Mouse (Mus musculus) hindbrain, embryonic 12.5 days (tissue): ENCODE data around the gene Adprm. TPM values are rescaled to one million over a fixed set of nuclear protein-coding genes. Genes with fewer than 3 reads are reported as not detected.
A peak's percentile ranks its signal among the peaks of the same experiment; 100 is the strongest.

ENCODE experiments used
- ATAC-seq: fragments of 200-750 bp; cut with Nextera tagmentation; 2 replicates; pipeline ENCODE4 v1.8.0; 2017; ENCODE audit warnings: moderate TSS enrichment; ENCODE audit not compliant: low FRiP score
- H3K27ac ChIP-seq: fragments of 300-500 bp; sonication (generic); 2 replicates; pipeline ENCODE4 v1.5.1; 2016; ENCODE audit warnings: mild to moderate bottlenecking
- H3K27me3 ChIP-seq: fragments of 300-500 bp; sonication (generic); 2 replicates; pipeline ENCODE4 v1.6.1; 2016; ENCODE audit warnings: mild to moderate bottlenecking
- H3K36me3 ChIP-seq: fragments of 300-500 bp; sonication (generic); 2 replicates; pipeline ENCODE4 v1.6.1; 2016; ENCODE audit warnings: mild to moderate bottlenecking
- H3K4me1 ChIP-seq: fragments of 300-500 bp; sonication (generic); 2 replicates; pipeline ENCODE4 v1.6.1; 2016
- H3K4me2 ChIP-seq: fragments of 300-500 bp; sonication (generic); replicated peaks from 2 replicates; pipeline ENCODE4 v1.6.1; 2016; ENCODE audit warnings: mild to moderate bottlenecking
- H3K4me3 ChIP-seq: fragments of 300-500 bp; sonication (generic); 2 replicates; pipeline ENCODE4 v1.5.1; 2016; ENCODE audit warnings: mild to moderate bottlenecking
- H3K9ac ChIP-seq: fragments of 300-500 bp; sonication (generic); 2 replicates; pipeline ENCODE4 v1.6.1; 2016; ENCODE audit warnings: mild to moderate bottlenecking, moderate library complexity
- H3K9me3 ChIP-seq: fragments of 300-500 bp; sonication (generic); replicated peaks from 2 replicates; pipeline ENCODE4 v1.6.1; 2016; ENCODE audit warnings: mild to moderate bottlenecking
- WGBS: fragments of 180-500 bp; shearing (Covaris S2); methylation state at CpG from one replicate; pipeline ENCODE4 v1.1.7; 2016; 5-methylcytosine and 5-hydroxymethylcytosine counted together
- polyA plus RNA-seq: library from polyadenylated mRNA; unstranded; fragments of >200 nt; fragmentation: Nextera tagmentation; extraction: Ambion mirVana; gene quantifications from 2 replicates; pipeline ENCODE4 v1.2.1, GENCODE M21; 2016

Adprm gene
- polyA plus RNA-seq, 1 experiment from 2014 or later: 37.8 TPM

DNA sequence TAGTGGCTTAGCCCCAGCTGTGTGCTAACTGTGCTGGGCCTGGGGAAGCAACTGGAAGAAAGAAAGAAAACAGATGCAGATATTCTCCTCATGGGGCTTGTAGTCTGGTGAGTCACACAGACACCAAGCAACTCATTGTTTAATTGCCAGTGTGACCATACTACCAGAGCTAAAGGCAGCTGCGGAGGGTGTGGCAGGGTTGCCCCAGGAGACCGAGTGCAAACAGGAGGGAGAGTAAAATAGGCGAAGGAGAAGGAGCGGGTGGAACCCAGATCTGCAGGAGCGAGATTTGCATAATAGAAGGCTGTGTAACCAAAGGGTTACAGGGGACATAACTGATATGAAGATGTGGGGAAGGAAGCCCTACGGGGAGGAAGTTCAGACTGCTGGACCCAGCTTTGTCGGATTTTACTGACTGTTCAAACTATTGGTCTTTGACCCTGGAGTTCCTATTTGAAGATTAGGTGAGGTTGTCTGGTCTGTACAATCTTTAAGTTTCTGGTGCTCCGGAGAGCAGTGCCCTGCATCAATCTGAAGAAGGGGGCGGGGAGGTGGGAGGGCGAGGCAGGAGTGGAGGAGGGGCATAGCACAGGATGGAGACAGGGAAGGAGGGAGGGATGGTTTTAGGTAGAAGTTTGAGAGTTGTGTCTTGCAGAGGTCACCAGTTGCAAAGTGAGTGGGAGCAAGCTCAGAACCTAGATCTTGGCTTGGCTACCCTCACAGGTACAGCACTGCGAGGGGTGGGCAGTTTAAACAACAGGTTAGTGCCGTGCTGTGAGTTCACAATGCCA lies 34.4 kb downstream of the Adprm start:
- peaks cover 12% of the 10 kb centered on the region for H3K27me3 ChIP-seq
- no peaks in the 10 kb centered on the region for H3K9me3 ChIP-seq
- H3K27ac ChIP-seq: no peak overlapping the region
- H3K36me3 ChIP-seq: no peaks in the 10 kb centered on the region
- H3K4me2 ChIP-seq: peak overlapping the region; percentile 19
- peaks cover 14% of the 10 kb centered on the region for H3K4me1 ChIP-seq
- no peak overlapping the region for H3K4me3 ChIP-seq
- peak; percentile 65 for ATAC-seq
- H3K9ac ChIP-seq: no peak overlapping the region
- WGBS: 2% methylated on average over 12 of the region's 12 CpGs

DNA sequence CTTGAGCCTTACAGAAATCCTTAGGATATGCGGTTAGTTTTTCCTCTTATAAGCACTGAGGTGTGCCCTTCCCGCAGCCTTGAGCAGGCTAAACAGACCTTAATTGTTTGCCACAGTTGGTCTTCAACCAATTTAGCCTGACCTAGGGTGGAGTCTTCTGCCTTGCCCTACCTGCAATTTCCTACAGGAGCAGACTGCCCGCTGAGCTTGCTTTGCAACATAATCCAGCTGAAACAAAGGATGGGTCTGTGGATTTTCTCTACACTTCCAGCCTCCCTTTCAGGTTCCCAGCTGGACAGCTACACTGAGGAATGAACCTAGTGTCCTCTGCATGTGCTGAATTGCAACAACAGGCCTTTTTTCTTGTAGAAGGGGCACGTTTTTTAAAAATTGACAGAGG lies 40.8 kb downstream of the Adprm start:
- Histone ChIP-seq H3K27ac (no peak overlapping the region), H3K4me1 (peaks cover 19% of the 10 kb centered on the region), H3K27me3 (no peaks in the 10 kb centered on the region), H3K4me3 (no peak overlapping the region), H3K36me3 (no peaks in the 10 kb centered on the region), H3K4me2 (no peak overlapping the region), H3K9ac (no peak overlapping the region), H3K9me3 (no peaks in the 10 kb centered on the region)
- ATAC-seq: no peak
- WGBS: 15% methylated on average over 4 of the region's 4 CpGs

DNA sequence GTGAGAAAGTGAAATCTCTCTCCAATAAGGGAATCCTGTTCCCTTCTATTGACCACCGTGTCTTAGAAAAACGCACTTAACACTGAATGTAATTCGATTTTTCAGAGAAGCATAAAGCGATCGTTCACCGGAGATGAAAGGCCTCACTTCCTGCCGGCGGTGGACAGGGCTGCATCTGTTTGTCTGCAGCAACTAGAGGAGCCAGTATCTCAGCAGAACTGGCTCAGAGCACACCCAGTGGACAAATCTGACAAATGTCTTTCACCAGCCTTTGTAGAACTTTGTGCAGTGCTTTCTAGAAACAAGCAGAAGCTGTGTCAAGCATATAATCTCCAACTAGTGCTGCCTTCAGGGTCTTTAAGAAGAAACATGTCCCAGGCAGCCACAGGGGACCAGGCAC lies 42.0 kb downstream of the Adprm start:
- H3K27me3 ChIP-seq: no peaks in the 10 kb centered on the region
- H3K4me3 ChIP-seq: no peak overlapping the region
- no peaks in the 10 kb centered on the region for H3K9me3 ChIP-seq
- H3K4me1 ChIP-seq: peaks cover 19% of the 10 kb centered on the region
- H3K27ac ChIP-seq: no peak overlapping the region
- no peak for ATAC-seq
- H3K4me2 ChIP-seq: no peak overlapping the region
- 11% methylated on average over 8 of the region's 8 CpGs for WGBS
- H3K36me3 ChIP-seq: no peaks in the 10 kb centered on the region
- H3K9ac ChIP-seq: no peak overlapping the region

DNA sequence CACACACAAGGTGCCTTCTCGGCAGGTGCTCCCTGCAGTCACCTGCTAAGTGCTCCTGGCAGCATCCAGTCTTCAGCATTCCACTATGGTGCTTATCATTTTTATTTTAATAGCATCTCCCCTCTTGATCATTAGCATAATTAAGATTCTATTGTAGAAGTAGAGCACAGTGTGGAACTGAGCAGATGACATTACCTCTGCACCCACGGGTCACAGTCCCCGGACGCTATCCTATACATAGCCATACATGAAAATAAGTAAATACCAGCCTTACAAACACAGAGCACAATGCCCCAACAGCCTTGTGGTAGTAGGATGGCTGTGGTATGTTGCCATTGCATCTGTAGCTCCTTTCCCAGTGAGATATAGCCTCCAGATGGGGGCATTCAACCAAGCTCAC lies 43.9 kb downstream of the Adprm start:
- Histone ChIP-seq H3K9ac (no peak overlapping the region), H3K4me3 (no peak overlapping the region), H3K4me1 (peaks cover 19% of the 10 kb centered on the region), H3K36me3 (no peaks in the 10 kb centered on the region), H3K27ac (peak overlapping the region; percentile 53), H3K9me3 (no peaks in the 10 kb centered on the region), H3K4me2 (no peak overlapping the region), H3K27me3 (no peaks in the 10 kb centered on the region)
- peak; percentile 23; the same call in 1 of the 2 replicates for ATAC-seq
- WGBS: 91% methylated on average over 4 of the region's 4 CpGs

DNA sequence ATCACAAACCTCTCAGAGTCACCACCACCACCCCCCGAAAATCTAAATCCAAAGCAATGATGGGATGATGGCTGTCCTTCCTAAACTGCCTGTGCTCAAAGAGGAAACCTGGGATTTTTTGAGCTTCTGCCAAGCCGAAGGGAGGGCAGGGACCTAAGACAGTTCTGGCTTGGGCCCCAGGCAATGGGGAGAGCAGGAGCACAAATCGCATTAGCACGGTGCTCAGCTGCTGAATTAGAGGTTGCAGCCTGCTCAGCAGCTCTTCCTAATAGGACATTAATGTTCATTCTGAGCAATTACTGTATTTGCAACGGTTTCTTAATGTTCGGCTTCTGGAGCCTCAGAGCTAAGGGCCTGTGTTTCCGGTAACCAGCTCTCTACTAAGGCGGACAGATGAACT lies 44.4 kb downstream of the Adprm start:
- peaks cover 19% of the 10 kb centered on the region for H3K4me1 ChIP-seq
- WGBS: 73% methylated on average over 8 of the region's 8 CpGs
- ATAC-seq: peak; percentile 54; the same call in 1 of the 2 replicates
- peak overlapping the region; percentile 53 for H3K27ac ChIP-seq
- no peaks in the 10 kb centered on the region for H3K36me3 ChIP-seq
- H3K27me3 ChIP-seq: no peaks in the 10 kb centered on the region
- no peak overlapping the region for H3K4me2 ChIP-seq
- H3K9ac ChIP-seq: no peak overlapping the region
- H3K9me3 ChIP-seq: no peaks in the 10 kb centered on the region
- H3K4me3 ChIP-seq: no peak overlapping the region

DNA sequence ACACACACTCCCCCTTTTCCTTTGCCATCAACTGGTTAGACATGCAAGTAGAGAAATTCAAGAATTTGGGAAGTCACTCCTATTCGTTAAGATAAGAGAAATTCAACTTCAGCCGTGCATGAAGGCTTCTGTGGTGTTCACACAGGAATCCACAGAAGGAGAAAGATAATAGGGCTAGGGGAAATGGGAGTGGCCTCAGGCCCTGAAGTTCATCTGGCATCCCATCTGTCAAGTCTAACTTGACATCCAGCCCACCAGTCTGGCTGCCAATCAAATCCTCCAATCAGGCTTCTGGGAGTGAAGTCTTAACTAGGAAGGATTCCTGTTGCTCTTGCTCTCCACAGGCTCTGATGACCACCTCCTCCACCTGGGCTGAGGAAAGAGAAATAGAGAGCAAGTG lies 49.5 kb downstream of the Adprm start:
- WGBS: 50% methylated on average over 2 of the region's 2 CpGs
- no peaks in the 10 kb centered on the region for H3K9me3 ChIP-seq
- no peak overlapping the region for H3K9ac ChIP-seq
- H3K27me3 ChIP-seq: no peaks in the 10 kb centered on the region
- H3K27ac ChIP-seq: no peak overlapping the region
- no peak overlapping the region for H3K4me2 ChIP-seq
- no peak overlapping the region for H3K4me3 ChIP-seq
- ATAC-seq: no peak
- H3K4me1 ChIP-seq: peaks cover 23% of the 10 kb centered on the region
- no peaks in the 10 kb centered on the region for H3K36me3 ChIP-seq

DNA sequence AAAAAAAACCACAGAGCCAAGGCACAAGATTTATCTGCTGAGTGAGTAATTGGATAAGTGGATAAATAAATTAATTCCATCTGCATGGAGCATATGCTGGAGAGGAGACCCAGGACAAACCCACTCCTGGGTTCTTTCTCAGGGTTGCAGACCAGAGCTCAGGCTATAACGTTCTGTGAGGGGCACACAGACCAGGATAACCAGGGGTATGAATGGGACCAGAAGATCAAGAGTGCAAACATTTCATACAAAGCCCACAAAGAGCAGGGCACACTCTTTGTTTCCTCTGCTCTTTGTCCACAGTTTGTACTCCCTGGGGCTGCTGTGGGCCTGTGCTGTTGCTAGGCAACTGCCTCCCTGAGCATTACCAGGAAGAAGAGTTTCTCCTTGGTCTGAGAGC lies 50.7 kb downstream of the Adprm start:
- peaks cover 23% of the 10 kb centered on the region for H3K4me1 ChIP-seq
- H3K4me2 ChIP-seq: no peak overlapping the region
- WGBS: 18% methylated on average over 1 of the region's 1 CpGs
- peak overlapping the region; percentile 44; the same call in 1 of the 2 replicates for H3K27ac ChIP-seq
- H3K4me3 ChIP-seq: no peak overlapping the region
- no peaks in the 10 kb centered on the region for H3K36me3 ChIP-seq
- ATAC-seq: peak; percentile 66
- no peaks in the 10 kb centered on the region for H3K9me3 ChIP-seq
- H3K27me3 ChIP-seq: no peaks in the 10 kb centered on the region
- H3K9ac ChIP-seq: no peak overlapping the region

DNA sequence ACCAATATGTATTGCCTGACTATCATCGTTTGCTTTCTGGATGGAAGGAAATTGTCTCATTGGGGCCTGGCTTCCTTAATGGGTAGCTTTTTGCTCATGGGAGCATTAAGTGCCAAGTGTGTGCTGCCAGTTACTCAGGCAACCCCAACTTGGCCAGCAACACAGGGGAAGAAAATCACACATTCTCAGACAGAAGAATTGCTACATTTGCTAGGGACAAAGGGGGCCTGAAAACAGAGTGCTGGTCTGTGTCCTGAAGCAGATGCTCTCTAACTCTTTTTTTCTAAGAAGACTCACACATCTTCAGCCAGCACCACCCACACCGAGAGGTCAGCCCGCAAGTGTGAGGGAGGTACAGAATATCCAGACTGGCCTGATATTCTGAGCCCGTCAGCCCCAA lies 51.7 kb downstream of the Adprm start:
- H3K27me3 ChIP-seq: no peaks in the 10 kb centered on the region
- no peak overlapping the region for H3K9ac ChIP-seq
- no peak for ATAC-seq
- no peak overlapping the region for H3K4me2 ChIP-seq
- no peaks in the 10 kb centered on the region for H3K9me3 ChIP-seq
- H3K36me3 ChIP-seq: no peaks in the 10 kb centered on the region
- 70% methylated on average over 4 of the region's 4 CpGs for WGBS
- H3K4me3 ChIP-seq: no peak overlapping the region
- H3K27ac ChIP-seq: no peak overlapping the region
- H3K4me1 ChIP-seq: peaks cover 23% of the 10 kb centered on the region

DNA sequence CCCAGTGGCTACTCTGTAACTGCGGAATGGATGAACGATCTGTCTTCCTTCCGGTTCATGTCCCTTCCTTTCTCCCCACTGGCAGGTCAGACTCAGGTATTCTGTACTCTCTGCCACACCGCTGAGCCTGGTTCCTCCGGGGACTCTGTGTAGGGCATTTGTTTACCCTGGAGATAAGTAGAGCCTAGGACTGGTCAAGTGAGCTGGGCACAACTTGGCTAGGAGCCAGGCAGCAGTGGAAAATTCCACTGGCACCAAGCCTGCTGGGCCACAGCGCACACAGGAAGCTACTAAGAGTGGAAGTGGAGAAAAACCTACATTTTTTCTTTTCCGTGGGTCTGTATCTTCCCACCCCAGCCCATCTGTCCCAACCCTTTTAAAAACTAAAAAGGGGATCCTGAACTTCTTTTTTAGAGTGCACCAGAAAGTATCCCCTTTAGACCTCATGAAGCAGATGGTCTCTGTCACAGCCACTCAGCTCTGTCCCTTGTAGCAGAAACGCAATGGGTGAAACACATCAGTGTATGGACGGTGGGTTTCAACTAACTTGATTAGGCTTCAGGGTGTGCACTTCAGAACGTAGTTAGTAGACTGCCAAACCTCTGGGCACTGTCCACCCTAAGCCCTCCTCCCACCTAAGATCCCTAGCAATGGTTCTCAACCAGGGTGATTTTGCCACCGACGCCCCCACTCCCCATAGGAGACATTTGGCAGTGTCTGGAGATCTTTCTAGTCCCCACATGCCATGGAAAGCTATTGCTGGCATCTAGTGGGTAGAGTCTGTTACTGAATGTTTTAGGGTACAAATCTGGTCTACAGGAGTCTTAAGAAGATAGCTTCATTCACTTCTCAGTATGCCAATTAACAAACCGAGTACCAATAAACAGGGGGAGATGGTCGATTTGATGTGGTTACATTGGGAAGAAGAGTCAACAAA lies 53.7 kb downstream of the Adprm start:
- ATAC-seq: no peak
- Histone ChIP-seq H3K9ac (no peak overlapping the region), H3K36me3 (no peaks in the 10 kb centered on the region), H3K27ac (no peak overlapping the region), H3K4me2 (no peak overlapping the region), H3K9me3 (no peaks in the 10 kb centered on the region), H3K27me3 (no peaks in the 10 kb centered on the region), H3K4me1 (peaks cover 23% of the 10 kb centered on the region), H3K4me3 (no peak overlapping the region)
- 83% methylated on average over 14 of the region's 14 CpGs for WGBS

DNA sequence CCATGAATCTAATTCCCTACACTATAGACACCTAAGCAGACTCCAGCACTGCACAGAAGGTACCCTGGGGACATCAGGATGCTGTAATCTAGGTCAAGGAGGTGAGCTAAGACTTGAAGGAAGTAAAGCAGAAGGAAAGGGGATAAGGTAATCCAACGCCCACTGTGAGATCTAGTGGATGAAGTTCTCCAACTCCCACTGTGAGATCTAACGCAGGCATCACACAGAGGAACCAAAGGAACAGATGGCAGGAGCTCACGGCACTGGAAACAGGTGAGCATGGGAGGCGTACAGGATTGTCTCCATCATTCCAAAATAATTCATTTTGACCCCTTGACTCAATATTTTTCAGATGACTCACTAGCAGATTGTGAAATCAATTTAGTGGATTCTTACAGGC lies 55.9 kb downstream of the Adprm start:
- Histone ChIP-seq H3K4me3 (no peak overlapping the region), H3K4me1 (peaks cover 11% of the 10 kb centered on the region), H3K9me3 (no peaks in the 10 kb centered on the region), H3K36me3 (no peaks in the 10 kb centered on the region), H3K27me3 (no peaks in the 10 kb centered on the region), H3K4me2 (no peak overlapping the region), H3K9ac (no peak overlapping the region), H3K27ac (no peak overlapping the region)
- WGBS: 81% methylated on average over 4 of the region's 4 CpGs
- no peak for ATAC-seq

DNA sequence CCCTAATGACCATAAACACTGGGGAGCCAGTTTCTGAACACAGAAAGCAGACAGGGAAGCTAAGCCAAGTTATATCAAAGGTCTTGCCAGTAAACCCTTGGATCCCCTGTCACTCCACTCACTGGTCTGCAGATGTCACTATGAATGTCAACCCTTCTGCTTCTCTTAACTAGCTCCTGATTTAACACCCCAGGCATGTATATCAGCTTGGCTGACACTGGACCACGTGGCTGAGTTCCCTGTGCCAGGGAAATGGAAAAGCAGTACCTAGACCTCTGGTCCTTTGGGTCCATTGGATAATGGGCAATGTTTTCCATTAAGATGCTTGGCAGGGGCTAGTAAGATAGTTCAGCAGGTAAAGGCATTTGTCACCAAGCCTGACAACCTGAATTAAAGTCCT lies 58.7 kb downstream of the Adprm start:
- Histone ChIP-seq H3K9me3 (no peaks in the 10 kb centered on the region), H3K4me1 (peaks cover 2% of the 10 kb centered on the region; the same call in 1 of the 2 replicates), H3K27ac (no peak overlapping the region), H3K27me3 (no peaks in the 10 kb centered on the region), H3K4me3 (no peak overlapping the region), H3K36me3 (no peaks in the 10 kb centered on the region), H3K4me2 (no peak overlapping the region), H3K9ac (no peak overlapping the region)
- 52% methylated on average over 1 of the region's 1 CpGs for WGBS
- ATAC-seq: no peak

DNA sequence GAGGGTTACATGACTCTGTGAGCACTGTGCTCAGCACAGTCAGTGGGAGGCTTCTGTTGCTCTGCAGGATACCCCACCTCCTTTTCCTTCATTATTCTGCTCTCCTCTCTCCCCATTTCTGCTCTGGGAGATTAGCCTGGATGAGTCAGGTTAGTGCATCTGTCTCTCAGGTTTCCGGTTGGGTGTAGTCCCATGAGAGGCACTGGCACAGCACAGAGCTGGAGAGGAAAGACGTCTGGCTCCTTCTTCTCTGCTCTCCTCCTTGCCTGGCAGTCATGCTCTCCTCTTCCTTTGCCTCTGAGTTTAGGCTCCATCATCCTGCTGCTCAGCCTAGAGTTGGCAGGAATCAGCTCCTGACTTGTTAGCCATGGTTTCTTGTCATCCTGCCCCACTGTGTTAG lies 60.2 kb downstream of the Adprm start:
- WGBS: 82% methylated on average over 2 of the region's 2 CpGs
- no peaks in the 10 kb centered on the region for H3K9me3 ChIP-seq
- H3K27ac ChIP-seq: no peak overlapping the region
- no peak overlapping the region for H3K4me2 ChIP-seq
- H3K4me3 ChIP-seq: no peak overlapping the region
- no peak for ATAC-seq
- H3K4me1 ChIP-seq: no peaks in the 10 kb centered on the region
- no peak overlapping the region for H3K9ac ChIP-seq
- no peaks in the 10 kb centered on the region for H3K36me3 ChIP-seq
- H3K27me3 ChIP-seq: no peaks in the 10 kb centered on the region
